Mouse (Mus musculus) hindbrain, embryonic 13.5 days (tissue): Measurements from ENCODE around the gene Clcn1. TPM values are rescaled to one million over a fixed set of nuclear protein-coding genes. Genes with fewer than 3 reads are reported as not detected.

ENCODE experiments used
- ATAC-seq: fragments of 200-750 bp; cut with Nextera tagmentation; 2 replicates; pipeline ENCODE4 v1.8.0; 2017; ENCODE audit warnings: moderate TSS enrichment; ENCODE audit not compliant: low FRiP score
- H3K27ac ChIP-seq: fragments of 300-500 bp; sonication (generic); 2 replicates; pipeline ENCODE4 v1.5.1; 2015; ENCODE audit warnings: inconsistent platforms, mild to moderate bottlenecking, moderate library complexity
- H3K27me3 ChIP-seq: fragments of 300-500 bp; sonication (generic); 2 replicates; pipeline ENCODE4 v1.6.1; 2015; ENCODE audit warnings: mild to moderate bottlenecking, inconsistent platforms
- H3K36me3 ChIP-seq: fragments of 300-500 bp; sonication (generic); 2 replicates; pipeline ENCODE4 v1.6.1; 2015; ENCODE audit warnings: mild to moderate bottlenecking, inconsistent platforms
- H3K4me1 ChIP-seq: fragments of 300-500 bp; sonication (generic); replicated peaks from 2 replicates; pipeline ENCODE4 v1.6.1; 2015; ENCODE audit warnings: inconsistent platforms
- H3K4me2 ChIP-seq: fragments of 300-500 bp; sonication (generic); 2 replicates; pipeline ENCODE4 v1.6.1; 2015; ENCODE audit warnings: inconsistent platforms, mild to moderate bottlenecking, moderate library complexity
- H3K4me3 ChIP-seq: fragments of 300-500 bp; sonication (generic); 2 replicates; pipeline ENCODE4 v1.5.1; 2015; ENCODE audit warnings: mild to moderate bottlenecking, inconsistent platforms
- H3K9ac ChIP-seq: fragments of 300-500 bp; sonication (generic); 2 replicates; pipeline ENCODE4 v1.6.1; 2015; ENCODE audit warnings: mild to moderate bottlenecking, inconsistent platforms
- H3K9me3 ChIP-seq: fragments of 300-500 bp; sonication (generic); 2 replicates; pipeline ENCODE4 v1.6.1; 2016; ENCODE audit warnings: inconsistent platforms
- WGBS: fragments of 180-500 bp; shearing (Covaris S2); methylation state at CpG from one replicate; pipeline ENCODE4 v1.1.7; 2015; 5-methylcytosine and 5-hydroxymethylcytosine counted together
- polyA plus RNA-seq: library from polyadenylated mRNA; unstranded; fragments of >200 nt; fragmentation: Nextera tagmentation; extraction: Ambion mirVana; gene quantifications from 2 replicates; pipeline ENCODE4 v1.2.1, GENCODE M21; 2015

The Clcn1 gene
- polyA plus RNA-seq, 1 experiment from 2014 or later = 1.5 TPM

DNA sequence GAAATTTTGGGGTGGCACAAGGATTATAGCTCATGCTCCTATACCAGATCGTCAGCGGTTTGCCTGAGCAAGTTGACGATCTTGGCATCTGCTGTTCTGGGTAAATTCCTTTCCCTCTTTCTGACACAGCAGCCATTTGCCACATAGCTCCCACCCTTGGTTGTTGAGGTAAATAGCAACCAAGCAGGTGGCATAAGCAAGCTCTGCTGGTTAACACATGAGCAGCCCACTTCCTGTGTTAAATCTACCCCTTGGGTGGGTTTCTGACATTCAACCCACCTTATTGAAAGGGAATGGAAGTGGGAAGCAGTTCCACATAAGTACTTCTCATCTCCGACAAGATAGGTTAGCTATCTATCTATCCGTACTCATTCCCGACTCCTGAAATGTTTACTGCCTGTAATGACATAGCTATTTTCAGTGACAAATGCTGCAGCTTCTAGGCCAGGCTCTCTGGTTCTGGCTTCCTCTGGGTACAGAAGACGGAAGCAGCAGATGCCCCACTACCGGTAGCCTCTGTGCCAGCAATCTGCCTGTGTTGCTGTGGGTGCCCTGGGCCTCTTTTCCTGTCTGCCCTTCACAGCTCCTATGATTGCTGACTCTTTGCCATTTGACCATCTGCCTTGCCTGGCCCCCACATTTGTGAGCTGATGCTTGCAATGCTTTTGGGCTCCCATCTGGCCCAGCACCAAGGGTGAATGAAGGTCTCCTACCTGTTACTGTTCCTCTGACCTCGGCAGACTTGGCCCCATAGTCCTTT lies 57.1 kb downstream of the Clcn1 start:
- 89% methylated on average over 9 of the region's 9 CpGs for WGBS
- no peak overlapping the region for H3K4me3 ChIP-seq
- H3K4me2 ChIP-seq = no peak overlapping the region
- no peaks in the 10 kb centered on the region for H3K36me3 ChIP-seq
- no peaks in the 10 kb centered on the region for H3K27me3 ChIP-seq
- no peaks in the 10 kb centered on the region for H3K9me3 ChIP-seq
- no peak for ATAC-seq
- no peak overlapping the region for H3K27ac ChIP-seq
- H3K4me1 ChIP-seq = peaks cover 1% of the 10 kb centered on the region
- no peak overlapping the region for H3K9ac ChIP-seq

- ATAC-seq = no peak
- Histone ChIP-seq H3K9ac (no peak overlapping the region), H3K9me3 (no peaks in the 10 kb centered on the region), H3K36me3 (no peaks in the 10 kb centered on the region), H3K4me1 (peaks cover 8% of the 10 kb centered on the region), H3K27ac (no peak overlapping the region), H3K4me3 (no peak overlapping the region), H3K27me3 (no peaks in the 10 kb centered on the region), H3K4me2 (no peak overlapping the region)
- 94% methylated on average over 1 of the region's 1 CpGs for WGBS
These were observed 57.8 kb downstream of the Clcn1 start for GRCm38 (mm10) chr6:42344255-42344654.

- H3K27me3 ChIP-seq = no peaks in the 10 kb centered on the region
- peak overlapping the region; percentile 77 for H3K4me3 ChIP-seq
- H3K9ac ChIP-seq = 0 out of 2 replicates have a peak overlapping the region, but pooled peaks have one; percentile 91
- WGBS = 38% methylated on average over 12 of the region's 12 CpGs
- no peak for ATAC-seq
- H3K36me3 ChIP-seq = peaks cover 11% of the 10 kb centered on the region; the same call in 1 of the 2 replicates
- peaks cover 38% of the 10 kb centered on the region for H3K4me1 ChIP-seq
- H3K27ac ChIP-seq = no peak overlapping the region
- peak overlapping the region; percentile 75 for H3K4me2 ChIP-seq
- H3K9me3 ChIP-seq = no peaks in the 10 kb centered on the region
These were observed 62.0 kb downstream of the Clcn1 start for GRCm38 (mm10) chr6:42348281-42349005.

DNA sequence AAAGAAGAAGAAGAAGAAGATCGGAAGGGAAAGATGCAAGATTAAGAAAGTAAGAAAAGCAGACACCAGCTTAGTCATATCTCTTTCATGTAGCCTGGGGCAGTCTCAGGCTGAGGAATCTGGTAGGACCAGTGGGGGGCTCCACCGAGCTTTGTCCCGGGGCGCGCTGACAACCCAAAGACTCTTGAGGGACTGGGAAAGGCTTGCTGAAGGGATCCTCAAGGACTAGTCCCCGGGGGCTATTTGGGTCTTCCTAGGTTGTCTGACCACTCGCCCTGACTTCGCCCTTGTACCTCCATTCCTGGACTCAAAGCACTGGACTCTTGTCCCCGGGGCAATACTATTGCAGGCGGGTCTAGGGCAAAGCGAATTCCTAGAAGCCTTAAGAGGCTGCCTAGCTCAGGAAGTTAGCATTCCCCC lies 62.5 kb downstream of the Clcn1 start:
- H3K36me3 ChIP-seq = peaks cover 12% of the 10 kb centered on the region; the same call in 1 of the 2 replicates
- ATAC-seq = peak; percentile 40
- H3K4me1 ChIP-seq = peaks cover 44% of the 10 kb centered on the region
- peak overlapping the region; percentile 91 for H3K9ac ChIP-seq
- H3K4me2 ChIP-seq = peak overlapping the region; percentile 75
- no peaks in the 10 kb centered on the region for H3K27me3 ChIP-seq
- WGBS = 2% methylated on average over 11 of the region's 11 CpGs
- H3K9me3 ChIP-seq = no peaks in the 10 kb centered on the region
- peak overlapping the region; percentile 77 for H3K4me3 ChIP-seq
- H3K27ac ChIP-seq = peak overlapping the region; percentile 88

DNA sequence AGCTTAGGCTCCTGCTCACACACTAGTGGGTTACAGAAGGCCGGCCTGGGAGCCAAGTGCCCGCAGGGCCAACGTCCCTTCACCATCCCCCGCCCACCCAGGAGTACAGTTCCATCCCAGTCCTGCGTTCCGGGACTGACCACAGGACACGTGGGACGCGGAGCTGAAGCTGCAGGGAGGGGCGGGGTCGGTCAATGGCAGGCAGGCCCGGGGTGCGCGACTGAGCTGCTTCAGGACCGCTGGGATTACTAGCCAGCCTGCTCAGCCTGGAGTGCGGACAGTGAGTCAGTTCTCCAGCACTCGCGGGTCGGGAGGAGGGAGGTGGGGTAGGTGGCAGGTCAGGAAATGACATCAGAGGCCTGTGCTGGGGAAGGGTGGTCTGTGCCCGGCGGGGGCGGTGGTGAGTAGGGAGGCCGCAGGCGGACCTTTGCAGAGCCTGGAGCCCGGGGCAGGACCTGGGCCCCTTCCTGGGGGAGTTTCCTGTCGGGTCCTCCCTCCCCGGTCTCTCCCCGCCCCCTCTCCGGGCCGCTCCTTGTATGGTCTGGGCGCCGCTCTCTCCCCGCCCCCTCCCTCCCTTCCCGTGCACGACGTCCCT lies 63.0 kb downstream of the Clcn1 start, which contains the start of gene Zyx:
TSS of gene Zyx (plus strand) at position 205 of the 595 bp plus-strand sequence.
- Histone ChIP-seq H3K9ac (peak within 1 kb of the TSS; percentile 91), H3K27ac (peak within 1 kb of the TSS; percentile 88), H3K36me3 (peaks cover 12% of the 10 kb centered on the region; the same call in 1 of the 2 replicates), H3K27me3 (no peaks in the 10 kb centered on the region), H3K4me2 (peak within 1 kb of the TSS; percentile 75), H3K4me1 (peaks cover 49% of the 10 kb centered on the region), H3K9me3 (no peaks in the 10 kb centered on the region), H3K4me3 (peak within 1 kb of the TSS; percentile 77)
- WGBS = under 1% methylated on average over 27 of the region's 36 CpGs
- peak; percentile 94 for ATAC-seq

GRCm38 (mm10) chr6:42350021-42350967 lies 63.8 kb downstream of the Clcn1 start:
- Histone ChIP-seq H3K9ac (peak overlapping the region; percentile 91), H3K27ac (peak overlapping the region; percentile 88), H3K4me3 (peak overlapping the region; percentile 77), H3K4me1 (peaks cover 55% of the 10 kb centered on the region), H3K36me3 (peaks cover 19% of the 10 kb centered on the region), H3K9me3 (no peaks in the 10 kb centered on the region), H3K4me2 (peak overlapping the region; percentile 75), H3K27me3 (no peaks in the 10 kb centered on the region)
- peak; percentile 62 for ATAC-seq
- WGBS = under 1% methylated on average over 65 of the region's 72 CpGs

DNA sequence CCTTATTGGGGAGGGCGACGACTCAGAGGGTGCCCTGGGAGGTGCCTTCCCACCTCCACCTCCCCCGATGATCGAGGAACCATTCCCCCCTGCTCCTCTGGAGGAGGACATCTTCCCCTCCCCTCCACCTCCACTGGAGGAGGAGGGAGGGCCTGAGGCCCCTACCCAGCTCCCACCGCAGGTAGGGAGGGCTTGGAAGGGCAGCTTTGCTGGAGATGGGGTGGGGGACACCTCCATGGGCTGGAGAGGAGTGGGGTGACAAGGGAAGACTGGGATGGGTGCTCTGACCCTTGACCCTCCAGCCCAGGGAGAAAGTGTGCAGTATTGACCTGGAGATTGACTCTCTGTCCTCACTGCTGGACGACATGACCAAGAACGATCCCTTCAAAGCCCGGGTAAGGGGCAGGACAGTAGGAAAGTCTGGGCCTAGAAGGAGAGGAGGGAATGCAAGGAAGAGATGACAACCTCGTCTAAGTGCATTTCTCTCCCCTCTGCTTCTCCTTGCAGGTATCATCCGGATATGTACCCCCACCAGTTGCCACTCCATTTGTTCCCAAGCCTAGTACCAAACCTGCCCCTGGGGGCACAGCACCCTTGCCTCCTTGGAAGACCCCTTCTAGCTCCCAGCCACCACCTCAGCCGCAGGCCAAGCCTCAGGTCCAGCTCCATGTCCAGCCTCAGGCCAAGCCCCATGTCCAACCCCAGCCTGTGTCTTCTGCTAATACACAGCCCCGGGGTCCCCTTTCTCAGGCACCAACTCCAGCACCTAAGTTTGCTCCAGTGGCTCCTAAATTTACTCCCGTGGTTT lies 64.7 kb downstream of the Clcn1 start:
- Histone ChIP-seq H3K9me3 (no peaks in the 10 kb centered on the region), H3K27me3 (no peaks in the 10 kb centered on the region), H3K4me3 (peak overlapping the region; percentile 77), H3K27ac (peak overlapping the region; percentile 30; the same call in 1 of the 2 replicates), H3K4me2 (peak overlapping the region; percentile 75), H3K9ac (peak overlapping the region; percentile 91), H3K36me3 (peaks cover 28% of the 10 kb centered on the region), H3K4me1 (peaks cover 55% of the 10 kb centered on the region)
- WGBS = 42% methylated on average over 13 of the region's 13 CpGs
- ATAC-seq = no peak

GRCm38 (mm10) chr6:42351776-42352485 lies 65.4 kb downstream of the Clcn1 start:
- Histone ChIP-seq H3K4me3 (no peak overlapping the region), H3K36me3 (peaks cover 36% of the 10 kb centered on the region), H3K9me3 (no peaks in the 10 kb centered on the region), H3K9ac (no peak overlapping the region), H3K27me3 (no peaks in the 10 kb centered on the region), H3K27ac (no peak overlapping the region), H3K4me1 (peaks cover 55% of the 10 kb centered on the region), H3K4me2 (peak overlapping the region; percentile 75; the same call in 1 of the 2 replicates)
- WGBS = 91% methylated on average over 7 of the region's 7 CpGs
- ATAC-seq = no peak

- H3K27ac ChIP-seq = no peak overlapping the region
- ATAC-seq = no peak
- H3K27me3 ChIP-seq = no peaks in the 10 kb centered on the region
- H3K9ac ChIP-seq = no peak overlapping the region
- H3K4me3 ChIP-seq = no peak overlapping the region
- no peak overlapping the region for H3K4me2 ChIP-seq
- peaks cover 55% of the 10 kb centered on the region for H3K4me1 ChIP-seq
- H3K9me3 ChIP-seq = no peaks in the 10 kb centered on the region
- WGBS = 98% methylated on average over 1 of the region's 1 CpGs
- peaks cover 41% of the 10 kb centered on the region for H3K36me3 ChIP-seq
These were observed 66.0 kb downstream of the Clcn1 start for GRCm38 (mm10) chr6:42352486-42352846.

GRCm38 (mm10) chr6:42353180-42353579 lies 66.7 kb downstream of the Clcn1 start:
- Histone ChIP-seq H3K36me3 (peaks cover 48% of the 10 kb centered on the region), H3K4me2 (no peak overlapping the region), H3K4me3 (no peak overlapping the region), H3K4me1 (peaks cover 55% of the 10 kb centered on the region), H3K9ac (no peak overlapping the region), H3K9me3 (no peaks in the 10 kb centered on the region), H3K27me3 (no peaks in the 10 kb centered on the region), H3K27ac (no peak overlapping the region)
- no peak for ATAC-seq
- 86% methylated on average over 8 of the region's 8 CpGs for WGBS
